In the genomic region with DNA sequence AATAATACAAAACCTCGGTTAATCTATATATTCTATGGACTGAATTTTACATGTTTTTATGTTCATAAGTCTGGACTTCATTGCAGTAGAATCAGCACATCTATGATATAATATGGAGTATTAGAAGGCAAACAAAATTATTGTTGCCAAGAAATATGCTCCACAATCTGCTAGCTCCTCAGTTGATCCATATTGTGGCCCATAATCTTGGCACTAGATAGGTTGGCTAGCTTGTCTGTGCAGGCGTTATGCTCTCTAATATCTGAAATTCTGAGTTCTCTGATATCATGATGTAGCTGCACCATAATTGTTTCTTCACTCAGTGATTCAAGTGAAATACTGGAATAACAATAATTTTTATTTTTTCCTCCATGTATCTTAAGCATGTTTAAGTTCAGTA, we compare ENCODE assay signal across 23 mouse cellular contexts.
DNase-seq lines count a peak whose midpoint lies in the region; ATAC-seq and TF ChIP-seq lines count a peak whose summit lies in the region.
"Had no signal": no experiment of that assay in that cellular context is flagged by ENCODE, and none has a peak within 500 bp of the region (broad histone marks: within the 10 kb centered on the region; RNA-seq: fewer than 3 reads in every experiment).

No protein-coding gene starts in this region.

- H3K4me1 ChIP-seq in forebrain, embryonic 16.5 days (replicated peaks; ENCODE audit: control insufficient read depth, insufficient read depth, low read length) = no peaks in the 10 kb centered on the region
- H3K4me1 ChIP-seq in forebrain, embryonic 10.5 days = no peaks in the 10 kb centered on the region
- H3K4me1 ChIP-seq in lung, adult 2 months (ENCODE audit: control insufficient read depth, insufficient read depth, low read length) = no peaks in the 10 kb centered on the region
- H3K4me1 ChIP-seq: embryonic facial prominence, embryonic 10.5 days; embryonic facial prominence, embryonic 12.5 days; forebrain, embryonic 13.5 days had no signal

- H3K36me3 ChIP-seq in forebrain, embryonic 16.5 days (ENCODE audit: control insufficient read depth, insufficient read depth) = no peaks in the 10 kb centered on the region
- H3K36me3 ChIP-seq in forebrain, embryonic 10.5 days (replicated peaks) = no peaks in the 10 kb centered on the region
- H3K36me3 ChIP-seq: embryonic facial prominence, embryonic 10.5 days; embryonic facial prominence, embryonic 12.5 days; G1E had no signal

- no peaks in the 10 kb centered on the region for H3K27me3 ChIP-seq in forebrain, embryonic 16.5 days (replicated peaks; ENCODE audit: control insufficient read depth, insufficient read depth, low read length)
- H3K27me3 ChIP-seq in forebrain, embryonic 10.5 days (ENCODE audit: poor library complexity, severe bottlenecking) = no peaks in the 10 kb centered on the region
- H3K27me3 ChIP-seq: CH12.LX; embryonic facial prominence, embryonic 12.5 days; forebrain, embryonic 13.5 days; Patski had no signal

- no peak for TF ChIP-seq CTCF in lung, adult 2 months (IDR thresholded peaks at IDR 0.05; ENCODE audit: insufficient read depth, low read length)

- no peak overlapping the region for H3K4me2 ChIP-seq in forebrain, embryonic 16.5 days (ENCODE audit: low read length)
- H3K4me2 ChIP-seq: embryonic facial prominence, embryonic 12.5 days; forebrain, embryonic 13.5 days had no signal

- H3K9ac ChIP-seq in forebrain, embryonic 16.5 days (replicated peaks; ENCODE audit: low read depth, low read length) = no peak overlapping the region
- H3K9ac ChIP-seq: embryonic facial prominence, embryonic 12.5 days; forebrain, embryonic 13.5 days; forebrain, postnatal 0 days had no signal

- H3K4me3 ChIP-seq in forebrain, embryonic 16.5 days (replicated peaks; ENCODE audit: low read length) = no peak overlapping the region
- H3K4me3 ChIP-seq in forebrain, embryonic 10.5 days = no peak overlapping the region
- no peak overlapping the region for H3K4me3 ChIP-seq in lung, adult 2 months (replicated peaks; ENCODE audit: extremely low read depth, low read depth, low read length)
- H3K4me3 ChIP-seq: embryonic facial prominence, embryonic 10.5 days; embryonic facial prominence, embryonic 12.5 days; forebrain, embryonic 13.5 days had no signal

- WGBS in forebrain, embryonic 16.5 days = 64% methylated on average over 2 of the region's 2 CpGs
- WGBS in forebrain, embryonic 10.5 days = 92% methylated on average over 2 of the region's 2 CpGs
- 92% methylated on average over 2 of the region's 2 CpGs for WGBS in lung, adult 2 months

- DNase-seq in cerebellum, postnatal 10 days = peak; percentile 3 to 10
- DNase-seq in forebrain, embryonic 10.5 days (ENCODE audit: extremely low spot score, low spot score) = no peak
- DNase-seq in lung, adult 2 months = no peak
- DNase-seq: adrenal gland, adult 8-10 months; adrenal gland, postnatal 14 days; adrenal gland, postnatal 36 days; B cell, adult 2 months; cerebellum, adult 11 months; cerebellum, adult 18-20 months; cerebellum, adult 8-10 months; cerebellum, adult 9-11 months; cerebellum, postnatal 25 days; forebrain, postnatal 0 days had no signal

- H3K27ac ChIP-seq in forebrain, embryonic 16.5 days (ENCODE audit: low read length) = no peak overlapping the region
- no peak overlapping the region for H3K27ac ChIP-seq in forebrain, embryonic 10.5 days
- H3K27ac ChIP-seq: embryonic facial prominence, embryonic 10.5 days; embryonic facial prominence, embryonic 12.5 days; forebrain, embryonic 13.5 days had no signal

- H3K9me3 ChIP-seq in forebrain, embryonic 16.5 days (ENCODE audit: control insufficient read depth, low read length) = no peaks in the 10 kb centered on the region
- H3K9me3 ChIP-seq in forebrain, embryonic 10.5 days = no peaks in the 10 kb centered on the region
- H3K9me3 ChIP-seq: embryonic facial prominence, embryonic 10.5 days; embryonic facial prominence, embryonic 12.5 days; forebrain, embryonic 13.5 days; G1E had no signal

- TF ChIP-seq POLR2A in lung, adult 2 months (IDR thresholded peaks at IDR 0.05; ENCODE audit: borderline replicate concordance, extremely low read depth, low read depth, low read length) = no peak

- no peak for ATAC-seq in cerebellum, adult (ENCODE audit: insufficient number of reproducible peaks, low FRiP score, low TSS enrichment)
- peak; percentile 50; the same call in 1 of the 2 replicates for ATAC-seq in forebrain, embryonic 16.5 days
- ATAC-seq: activated CD4-positive, CD25-positive, alpha-beta regulatory T cell, adult 4 months; CD4-positive, CD25-positive, alpha-beta regulatory T cell, adult 4 months; forebrain, embryonic 13.5 days; forebrain, postnatal 0 days; Patski had no signal

Comparison
In these comparisons a context has a peak if more than half of its experiments do, and no peak if none do; other contexts are left out.
1. DNase-seq: peak in cerebellum, postnatal 10 days (2 of 2); none in forebrain, embryonic 10.5 days (single experiment) and lung, adult 2 months (single experiment).